Mouse (Mus musculus) gastrocnemius, postnatal 25 days (tissue): ENCODE measurements at regions not wholly inside any gene's neighbourhood (a gene's known extent, or its start where the extent isn't known, plus 50 kb on each side); places are given as distances from the start of the nearest gene placed in this dataset.

ENCODE experiments used
- DNase-seq: peaks from one replicate; pipeline ENCODE4 v3.0.0; 2022

- DNase-seq = no peak
Measured at GRCm38 (mm10) chr13:97516731-97517130, 243.7 kb downstream of the Gm10260 start.

DNA sequence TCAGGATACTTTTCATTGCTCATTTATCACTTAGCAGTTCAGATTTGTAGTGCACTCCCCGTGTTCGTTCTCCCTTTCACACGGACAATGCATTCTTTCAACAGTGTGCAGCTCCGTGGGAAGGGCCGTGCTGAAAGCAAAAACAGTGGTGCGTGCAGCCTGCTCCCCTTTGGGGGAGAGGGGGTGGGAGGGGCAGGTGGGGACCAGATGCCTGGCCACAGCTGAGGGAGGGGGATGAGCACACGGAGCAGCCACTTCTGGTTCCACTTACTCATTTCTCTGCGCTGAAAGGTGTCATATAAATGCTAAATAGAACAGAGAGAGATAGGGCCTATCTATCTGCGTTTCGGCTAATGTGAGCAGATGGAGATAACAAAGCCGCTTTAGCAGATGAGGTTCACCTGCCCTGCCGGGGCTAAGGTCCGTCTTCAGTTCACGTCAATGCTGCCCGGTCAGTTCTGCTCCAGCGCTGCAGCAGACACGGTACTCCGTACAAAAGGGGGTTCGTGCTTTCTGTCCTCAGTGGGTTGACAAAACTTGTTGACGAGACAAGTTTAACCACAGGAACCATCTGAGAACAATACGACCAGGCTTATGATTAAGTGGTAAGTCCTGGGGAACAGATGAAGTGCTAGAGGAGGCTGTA, 245.9 kb downstream of the Gm10260 start:
- no peak for DNase-seq

DNA sequence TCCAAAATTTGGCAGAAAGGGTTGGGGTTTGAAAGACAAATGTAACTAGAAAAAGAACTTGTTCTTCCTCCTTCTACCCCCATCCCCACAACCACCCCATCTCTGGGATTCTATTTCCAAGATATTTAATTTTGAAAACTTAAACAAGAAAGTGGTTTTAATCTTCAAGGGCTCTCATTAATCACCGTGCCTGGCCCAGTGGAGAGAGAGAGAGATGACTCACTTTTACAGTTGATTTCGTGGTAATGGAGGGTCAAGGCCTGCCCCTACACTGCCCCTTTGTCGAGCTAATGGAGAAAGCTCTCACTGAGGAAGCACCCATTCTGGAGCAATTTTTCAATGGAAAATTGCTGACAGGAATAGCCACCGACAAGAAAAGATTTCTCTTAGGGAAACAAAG, 247.9 kb downstream of the Gm10260 start:
- no peak for DNase-seq

DNA sequence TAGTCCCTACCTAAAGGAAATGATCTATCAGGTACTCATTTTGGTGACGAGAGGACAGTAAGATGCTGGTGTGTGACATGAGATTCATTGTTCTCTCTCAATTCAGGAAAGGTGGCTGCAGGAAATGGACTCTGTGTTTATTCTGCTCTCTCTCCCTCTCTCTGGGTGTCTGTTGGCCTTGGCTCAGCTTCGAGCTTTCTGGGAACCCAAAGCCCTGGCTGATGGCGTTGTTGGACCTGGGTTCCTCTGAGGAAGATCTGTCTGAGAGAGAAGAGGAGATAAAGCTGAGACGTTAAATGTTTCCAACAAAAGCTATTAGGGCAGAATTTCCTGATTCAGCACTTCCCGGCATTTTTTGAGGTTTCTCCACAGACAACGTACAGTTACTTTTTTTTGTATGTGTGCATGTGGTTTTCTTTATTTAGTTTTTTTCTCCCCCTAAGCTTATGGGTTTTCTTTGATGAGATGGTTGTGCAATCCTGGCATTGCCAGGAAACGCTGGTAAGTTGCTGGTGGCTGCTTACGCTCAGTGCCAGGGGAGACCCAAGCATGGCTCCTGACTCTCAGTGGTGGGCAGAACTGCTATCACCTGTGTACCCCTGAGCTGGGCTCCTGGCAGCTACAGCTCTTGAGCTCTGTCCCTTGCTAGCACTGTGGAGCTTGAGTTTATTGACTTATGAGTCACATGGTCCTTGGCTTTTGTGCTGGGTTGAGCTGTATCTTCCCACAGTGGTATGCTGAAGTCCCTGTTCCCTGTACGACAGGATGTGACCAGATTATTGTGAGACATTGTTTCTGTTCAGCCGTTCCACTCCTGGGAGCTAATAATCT, 249.8 kb downstream of the Gm10260 start:
- no peak for DNase-seq

GRCm38 (mm10) chr13:97504949-97505348, 255.5 kb downstream of the Gm10260 start:
- DNase-seq = no peak

- no peak for DNase-seq
Measured at GRCm38 (mm10) chr13:97503955-97504739, 256.3 kb downstream of the Gm10260 start.

- DNase-seq = peak; percentile 40
Measured at GRCm38 (mm10) chr13:97503391-97503790, 257.0 kb downstream of the Gm10260 start.

DNA sequence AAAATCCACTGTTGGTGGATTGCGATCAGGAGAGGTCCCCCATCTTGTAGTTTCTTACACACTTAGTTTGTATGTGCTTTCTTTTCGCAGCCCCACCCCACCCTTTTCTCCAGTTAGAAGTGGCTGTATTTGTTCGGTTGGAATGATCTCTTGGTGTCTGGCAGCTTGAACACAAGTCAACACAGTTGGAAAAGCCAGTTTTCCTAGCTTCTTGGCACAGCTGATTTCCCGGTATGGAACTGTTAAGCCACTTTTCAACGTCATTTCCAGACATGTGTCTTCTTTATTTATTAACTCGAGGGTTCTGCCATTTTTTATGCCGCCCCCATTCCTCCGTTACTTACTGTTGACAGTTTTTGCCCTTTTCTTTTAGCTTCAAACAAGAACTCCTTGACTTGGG, 259.2 kb downstream of the Enc1 start:
- no peak for DNase-seq

GRCm38 (mm10) chr13:97498981-97499380, 258.1 kb downstream of the Enc1 start:
- DNase-seq = no peak

DNA sequence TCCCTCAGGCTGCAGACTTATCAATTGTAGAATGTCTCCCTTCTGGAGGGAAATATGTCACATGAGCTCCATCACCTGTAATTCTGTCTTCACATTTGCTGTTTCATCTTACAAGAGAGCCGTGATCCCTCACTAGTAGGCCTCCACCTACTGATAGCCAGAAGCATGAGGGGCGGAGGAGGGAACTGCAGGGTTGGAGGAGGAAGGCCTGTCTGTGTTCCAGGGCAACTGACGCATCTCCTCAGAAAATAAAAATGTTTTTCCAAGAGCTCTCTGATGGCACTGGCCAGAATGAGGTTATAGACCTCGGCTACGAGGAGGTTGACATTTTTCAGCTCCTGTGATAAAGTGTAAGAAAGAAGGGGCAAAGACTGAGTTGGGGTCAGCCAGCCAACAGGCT, 257.0 kb downstream of the Enc1 start:
- no peak for DNase-seq

DNA sequence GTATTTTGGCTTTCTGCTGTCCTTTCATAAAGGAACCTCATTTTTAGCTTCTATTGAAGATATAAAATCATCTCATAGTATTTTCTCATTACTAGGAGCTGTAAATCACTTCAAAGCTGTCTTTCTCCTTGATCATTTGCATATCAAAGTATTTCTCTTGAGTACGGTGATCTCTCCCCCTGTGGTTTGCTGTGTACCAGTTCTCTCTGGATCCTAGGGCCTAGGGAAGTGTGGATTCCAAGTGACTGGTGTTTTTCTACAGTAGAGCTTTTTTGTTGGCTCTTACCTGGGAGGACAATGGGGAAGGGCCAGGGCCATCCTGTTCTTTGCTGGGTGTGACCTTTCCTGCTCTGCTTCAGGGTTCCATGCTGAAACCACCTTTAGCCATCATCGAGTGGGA, 253.9 kb downstream of the Enc1 start:
- no peak for DNase-seq

GRCm38 (mm10) chr13:97493836-97494235, 252.9 kb downstream of the Enc1 start:
- no peak for DNase-seq

DNA sequence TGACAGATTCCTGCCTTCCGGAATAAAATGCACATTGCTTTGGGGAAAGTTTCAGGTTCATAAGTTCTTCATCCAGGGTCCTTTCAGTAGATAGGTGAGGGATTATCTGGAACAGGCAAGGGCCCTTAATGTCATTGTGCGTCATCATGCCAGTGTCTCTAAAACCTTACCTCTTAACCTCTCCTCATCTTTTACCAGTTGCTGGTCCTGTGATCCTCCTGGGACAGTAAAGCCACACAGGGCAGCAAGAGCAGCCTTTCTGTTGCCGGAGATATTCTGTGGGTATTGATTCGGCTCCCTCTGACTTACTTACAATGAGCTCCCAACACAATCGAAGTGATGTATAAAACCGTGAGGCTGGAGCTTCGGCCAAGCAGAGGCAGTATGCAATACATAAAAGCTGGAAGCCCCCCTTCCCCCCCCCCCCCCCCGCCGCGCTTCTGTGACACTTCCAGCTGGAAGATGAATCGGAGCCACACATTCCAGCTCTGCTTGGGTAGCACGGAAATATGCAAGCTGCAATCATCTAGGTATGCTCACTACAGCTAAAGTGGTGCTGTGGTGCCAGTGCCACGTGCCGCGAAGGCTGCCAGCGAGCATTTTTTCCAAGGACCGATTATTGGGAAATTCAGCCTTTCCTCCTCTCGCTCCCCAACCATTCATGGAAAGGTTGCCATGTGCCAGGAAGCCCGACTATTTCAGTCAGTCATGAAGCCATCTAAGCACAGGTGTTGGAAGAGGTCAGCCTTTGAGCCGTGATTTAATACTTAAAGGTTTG, 252.2 kb downstream of the Enc1 start:
- DNase-seq = peak; percentile 26

GRCm38 (mm10) chr13:97491865-97492847, 251.3 kb downstream of the Enc1 start:
- no peak for DNase-seq

DNA sequence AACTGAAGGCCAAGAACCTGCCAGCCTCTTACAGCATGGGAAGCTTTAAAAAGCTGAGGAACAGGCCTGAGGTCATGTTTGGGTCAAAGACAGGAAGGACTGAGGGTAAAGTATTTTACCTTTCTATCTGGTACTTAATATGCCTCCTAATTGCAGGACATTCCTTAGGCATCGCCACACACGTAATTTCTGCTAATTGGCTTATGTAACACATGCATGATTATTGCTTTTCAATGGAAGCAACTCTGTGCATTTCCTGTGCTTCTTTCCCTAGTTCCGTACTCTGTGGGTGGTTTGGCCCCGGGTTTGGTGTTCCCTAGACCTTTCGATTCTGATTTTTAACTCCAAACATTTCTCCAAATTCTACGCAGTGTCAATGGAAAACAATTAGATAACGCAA, 249.2 kb downstream of the Enc1 start:
- no peak for DNase-seq

- no peak for DNase-seq
Measured at GRCm38 (mm10) chr13:97489721-97490120, 248.8 kb downstream of the Enc1 start.

DNA sequence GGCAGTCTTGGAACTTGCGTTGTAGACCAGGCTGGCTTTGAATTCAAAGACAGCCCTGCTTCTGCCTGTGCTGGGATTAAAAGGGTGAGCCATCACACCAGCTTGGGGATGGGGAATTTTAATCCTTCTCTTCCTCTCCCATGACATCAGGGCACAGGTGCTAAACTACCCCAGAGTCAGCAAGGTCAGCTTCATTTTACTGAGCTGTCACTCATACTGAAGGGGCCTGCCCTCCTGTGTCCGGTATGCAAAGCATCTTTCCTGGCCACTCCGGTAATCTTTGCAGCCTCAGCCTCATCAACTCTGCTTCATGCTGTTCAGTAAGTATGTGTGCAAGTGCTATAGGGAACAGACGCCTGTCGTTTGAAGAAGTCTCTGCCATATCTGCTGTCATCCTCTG, 248.1 kb downstream of the Enc1 start:
- DNase-seq = no peak

- no peak for DNase-seq
Measured at GRCm38 (mm10) chr13:97488518-97488917, 247.6 kb downstream of the Enc1 start.

DNA sequence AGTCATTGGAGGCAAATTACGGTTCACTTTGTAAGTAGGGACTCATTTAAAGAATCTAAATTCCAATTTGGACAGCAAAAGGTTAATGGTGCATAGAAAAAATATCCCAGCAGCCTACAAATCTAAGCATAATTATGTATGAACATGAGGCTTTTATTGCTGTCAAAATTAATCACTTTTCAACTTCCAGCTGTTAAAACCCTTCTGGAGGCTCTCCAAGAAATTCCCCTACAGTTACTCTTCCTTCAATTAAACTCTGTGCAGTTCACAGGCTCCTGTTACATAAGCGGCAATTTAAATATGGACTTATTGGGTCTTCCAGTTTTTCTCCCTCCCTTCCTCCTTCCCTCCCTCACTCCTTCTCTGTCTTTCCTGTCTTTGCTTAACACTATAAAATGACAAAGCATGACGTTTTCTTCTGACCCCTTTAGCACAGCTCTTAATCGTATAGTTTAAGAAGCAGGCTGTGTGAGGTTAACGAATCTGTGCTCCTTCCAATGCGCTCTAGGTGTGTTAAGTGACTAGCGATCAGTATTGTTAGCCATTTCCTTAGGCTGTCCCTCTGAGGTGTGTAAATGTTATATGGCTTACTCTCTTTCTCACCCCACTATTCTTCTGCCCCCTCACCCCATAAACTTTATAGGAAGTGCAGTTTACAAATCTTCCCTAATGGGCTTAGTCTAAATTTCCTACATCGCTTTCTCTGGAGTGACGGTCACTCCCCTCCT, 247.0 kb downstream of the Enc1 start:
- DNase-seq = no peak

DNA sequence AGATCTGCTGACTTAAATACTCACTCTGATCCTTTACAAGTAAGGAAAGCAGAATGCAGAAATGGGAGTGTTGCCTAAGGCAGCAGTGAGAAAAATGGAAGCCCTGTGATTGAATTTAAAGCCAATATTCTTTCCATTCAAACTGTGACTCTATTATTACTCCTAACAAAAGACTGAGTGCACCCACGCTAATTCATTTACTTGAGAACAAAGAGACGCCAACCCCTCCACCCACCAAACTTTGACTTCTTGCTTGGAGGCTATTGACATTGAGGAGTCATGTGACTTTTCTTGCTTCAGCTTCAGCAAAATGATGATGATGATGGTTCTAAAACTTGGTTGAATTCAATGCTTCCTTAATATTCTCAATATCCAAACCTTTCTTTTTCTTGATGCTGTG, 245.6 kb downstream of the Enc1 start:
- DNase-seq = no peak
